Mouse (Mus musculus) liver, embryonic 16.5 days (tissue): ENCODE measurements around the gene Hist1h3g. TPM values are rescaled to one million over a fixed set of nuclear protein-coding genes. Genes with fewer than 3 reads are reported as not detected.

Experiments
- ATAC-seq: fragments of 200-750 bp; cut with Nextera tagmentation; 2 replicates; pipeline ENCODE4 v1.8.0; 2017; ENCODE audit warnings: low read depth, mild to moderate bottlenecking, moderate number of reproducible peaks, moderate library complexity
- H3K27ac ChIP-seq: fragments of 300-500 bp; sonication (generic); 2 replicates; pipeline ENCODE4 v1.5.1; 2014; ENCODE audit warnings: mild to moderate bottlenecking, low read length
- H3K27me3 ChIP-seq: fragments of 300-500 bp; sonication (generic); 2 replicates; pipeline ENCODE4 v1.6.1; 2014; ENCODE audit warnings: low read depth, low read length, mixed read lengths; ENCODE audit not compliant: control insufficient read depth, insufficient read depth
- H3K36me3 ChIP-seq: fragments of 300-500 bp; sonication (generic); 2 replicates; pipeline ENCODE4 v1.6.1; 2014; ENCODE audit warnings: mild to moderate bottlenecking; ENCODE audit not compliant: control insufficient read depth, insufficient read depth
- H3K4me1 ChIP-seq: fragments of 300-500 bp; sonication (generic); 2 replicates; pipeline ENCODE4 v1.6.1; 2014; ENCODE audit warnings: low read depth, low read length, mixed read lengths; ENCODE audit not compliant: control insufficient read depth
- H3K4me2 ChIP-seq: fragments of 300-500 bp; sonication (generic); 2 replicates; pipeline ENCODE4 v1.6.1; 2014; ENCODE audit warnings: low read depth, low read length, mixed read lengths
- H3K4me3 ChIP-seq: fragments of 300-500 bp; sonication (generic); 2 replicates; pipeline ENCODE4 v1.5.1; 2014; ENCODE audit warnings: low read depth, mild to moderate bottlenecking, low read length
- H3K9ac ChIP-seq: fragments of 300-500 bp; sonication (generic); 2 replicates; pipeline ENCODE4 v1.6.1; 2014; ENCODE audit warnings: low read depth, low read length
- H3K9me3 ChIP-seq: fragments of 300-500 bp; sonication (generic); replicated peaks from 2 replicates; pipeline ENCODE4 v1.6.1; 2016; ENCODE audit warnings: low read length; ENCODE audit not compliant: control insufficient read depth
- WGBS: fragments of 180-500 bp; shearing (Covaris S2); extraction: QIAGEN DNeasy Blood & Tissue Kit; methylation state at CpG from one replicate; pipeline ENCODE4 v1.1.7; 2014; ENCODE audit not compliant: insufficient replicate concordance; 5-methylcytosine and 5-hydroxymethylcytosine counted together
- polyA plus RNA-seq: library from polyadenylated mRNA; unstranded; fragments of >200 nt; fragmentation: Nextera tagmentation; extraction: Ambion mirVana; gene quantifications from 2 replicates; pipeline ENCODE4 v1.2.1, GENCODE M21; 2015

The Hist1h3g gene
- polyA plus RNA-seq, 1 experiment from 2014 or later: 11.0 TPM

GRCm38 (mm10) chr13:23499943-23500342, 35.3 kb upstream of the Hist1h3g start:
- ATAC-seq: peak; percentile 28; the same call in 1 of the 2 replicates
- Histone ChIP-seq H3K27ac (no peak overlapping the region), H3K9me3 (no peaks in the 10 kb centered on the region), H3K36me3 (no peaks in the 10 kb centered on the region), H3K4me3 (no peak overlapping the region), H3K9ac (no peak overlapping the region), H3K4me2 (0 out of 2 replicates have a peak overlapping the region, but pooled peaks have one; percentile 60), H3K27me3 (no peaks in the 10 kb centered on the region), H3K4me1 (peaks cover 30% of the 10 kb centered on the region)
- WGBS: 6% methylated on average over 7 of the region's 7 CpGs

GRCm38 (mm10) chr13:23500424-23501200, 34.6 kb upstream of the Hist1h3g start:
- no peaks in the 10 kb centered on the region for H3K9me3 ChIP-seq
- ATAC-seq: peak; percentile 80
- H3K4me1 ChIP-seq: peaks cover 37% of the 10 kb centered on the region
- H3K4me3 ChIP-seq: peak overlapping the region; percentile 21; the same call in 1 of the 2 replicates
- H3K9ac ChIP-seq: no peak overlapping the region
- H3K4me2 ChIP-seq: peak overlapping the region; percentile 56
- under 1% methylated on average over 17 of the region's 17 CpGs for WGBS
- H3K36me3 ChIP-seq: no peaks in the 10 kb centered on the region
- H3K27ac ChIP-seq: no peak overlapping the region
- H3K27me3 ChIP-seq: no peaks in the 10 kb centered on the region

- no peaks in the 10 kb centered on the region for H3K36me3 ChIP-seq
- H3K9ac ChIP-seq: no peak overlapping the region; the same call in 1 of the 2 replicates
- H3K9me3 ChIP-seq: no peaks in the 10 kb centered on the region
- 26% methylated on average over 5 of the region's 5 CpGs for WGBS
- ATAC-seq: no peak
- no peak overlapping the region for H3K27ac ChIP-seq
- no peaks in the 10 kb centered on the region for H3K27me3 ChIP-seq
- H3K4me2 ChIP-seq: peak overlapping the region; percentile 56
- peaks cover 44% of the 10 kb centered on the region for H3K4me1 ChIP-seq
- peak overlapping the region; percentile 26 for H3K4me3 ChIP-seq
Observed at GRCm38 (mm10) chr13:23501511-23501910, 33.7 kb upstream of the Hist1h3g start.

- H3K4me3 ChIP-seq: peak overlapping the region; percentile 26
- H3K27ac ChIP-seq: no peak overlapping the region
- H3K9ac ChIP-seq: peak overlapping the region; percentile 23
- no peaks in the 10 kb centered on the region for H3K36me3 ChIP-seq
- peaks cover 50% of the 10 kb centered on the region for H3K4me1 ChIP-seq
- 26% methylated on average over 9 of the region's 9 CpGs for WGBS
- H3K9me3 ChIP-seq: no peaks in the 10 kb centered on the region
- H3K27me3 ChIP-seq: no peaks in the 10 kb centered on the region
- no peak for ATAC-seq
- H3K4me2 ChIP-seq: peak overlapping the region; percentile 56
Observed at GRCm38 (mm10) chr13:23502031-23502567, 33.1 kb upstream of the Hist1h3g start.

GRCm38 (mm10) chr13:23502916-23503315, 32.3 kb upstream of the Hist1h3g start:
- ATAC-seq: no peak
- Histone ChIP-seq H3K4me3 (no peak overlapping the region), H3K27me3 (no peaks in the 10 kb centered on the region), H3K9ac (no peak overlapping the region), H3K4me1 (peaks cover 54% of the 10 kb centered on the region), H3K9me3 (no peaks in the 10 kb centered on the region), H3K27ac (no peak overlapping the region), H3K36me3 (no peaks in the 10 kb centered on the region), H3K4me2 (no peak overlapping the region)
- WGBS: 70% methylated on average over 4 of the region's 4 CpGs

GRCm38 (mm10) chr13:23503797-23504196, 31.4 kb upstream of the Hist1h3g start:
- H3K4me1 ChIP-seq: peaks cover 49% of the 10 kb centered on the region
- H3K27ac ChIP-seq: no peak overlapping the region
- no peak overlapping the region for H3K4me3 ChIP-seq
- H3K36me3 ChIP-seq: no peaks in the 10 kb centered on the region
- H3K4me2 ChIP-seq: peak overlapping the region; percentile 18; the same call in 1 of the 2 replicates
- no peaks in the 10 kb centered on the region for H3K27me3 ChIP-seq
- no peak overlapping the region for H3K9ac ChIP-seq
- no peak for ATAC-seq
- no peaks in the 10 kb centered on the region for H3K9me3 ChIP-seq
- WGBS: under 1% methylated on average over 9 of the region's 9 CpGs

- no peaks in the 10 kb centered on the region for H3K9me3 ChIP-seq
- no peaks in the 10 kb centered on the region for H3K36me3 ChIP-seq
- 4% methylated on average over 14 of the region's 14 CpGs for WGBS
- peak overlapping the region; percentile 66 for H3K9ac ChIP-seq
- peaks cover 43% of the 10 kb centered on the region for H3K4me1 ChIP-seq
- peak; percentile 45 for ATAC-seq
- H3K4me3 ChIP-seq: peak overlapping the region; percentile 59
- peak overlapping the region; percentile 43; the same call in 1 of the 2 replicates for H3K27ac ChIP-seq
- peak overlapping the region; percentile 73 for H3K4me2 ChIP-seq
- H3K27me3 ChIP-seq: no peaks in the 10 kb centered on the region
Observed at GRCm38 (mm10) chr13:23505662-23506345, 29.4 kb upstream of the Hist1h3g start.

- peak overlapping the region; percentile 73 for H3K4me2 ChIP-seq
- no peaks in the 10 kb centered on the region for H3K27me3 ChIP-seq
- ATAC-seq: peak; percentile 69
- 1% methylated on average over 13 of the region's 13 CpGs for WGBS
- H3K4me3 ChIP-seq: peak overlapping the region; percentile 59
- H3K27ac ChIP-seq: no peak overlapping the region
- no peaks in the 10 kb centered on the region for H3K9me3 ChIP-seq
- no peaks in the 10 kb centered on the region for H3K36me3 ChIP-seq
- H3K4me1 ChIP-seq: peaks cover 43% of the 10 kb centered on the region
- H3K9ac ChIP-seq: peak overlapping the region; percentile 66
Observed at GRCm38 (mm10) chr13:23506351-23506750, 28.9 kb upstream of the Hist1h3g start.
